Mouse (Mus musculus) cerebellum, postnatal 10 days (tissue): ENCODE data around the gene Spo11.
A peak's percentile ranks its signal among the peaks of the same experiment; 100 is the strongest.

ENCODE experiments used
- DNase-seq, 2 experiments: peaks; one replicate each; pipeline ENCODE4 v3.0.0; 2021; ENCODE audit warnings: mixed read lengths in 2 of 2

The Spo11 gene

DNA sequence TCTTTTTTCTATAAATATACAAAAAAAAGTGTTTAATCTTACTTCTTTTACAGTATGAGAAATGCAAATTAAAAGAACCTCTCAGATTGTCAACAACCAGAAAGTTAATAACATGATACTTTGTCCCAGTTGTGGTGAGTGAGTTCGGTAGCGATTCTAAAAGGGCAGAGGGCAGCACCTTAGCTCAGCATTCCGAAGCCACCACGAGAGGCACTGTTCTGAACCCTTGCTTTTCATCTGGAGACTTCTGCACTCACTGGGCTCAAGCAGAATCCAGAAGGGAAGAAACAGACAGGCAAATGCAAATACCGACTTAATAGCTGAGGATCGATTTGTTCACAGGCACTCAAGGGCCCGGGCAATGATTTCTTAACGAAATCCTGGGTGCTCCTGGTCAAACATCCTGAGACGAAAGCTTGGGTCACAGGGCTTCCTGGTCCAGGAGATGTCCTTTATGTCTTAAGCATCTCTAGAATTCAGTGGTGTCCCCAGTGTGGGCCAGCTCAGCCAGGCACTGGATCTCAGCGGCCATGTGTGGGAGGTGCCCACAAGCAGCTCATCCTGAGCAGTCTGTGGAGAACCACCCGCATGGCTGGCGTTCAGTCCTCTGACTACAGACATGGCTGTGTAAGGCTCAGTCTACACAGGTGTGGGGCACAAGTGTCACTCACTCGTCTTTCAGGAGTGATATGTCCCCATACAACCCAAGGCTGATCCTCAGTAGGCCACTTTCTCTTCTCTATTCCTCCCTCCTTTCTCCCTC, 18.3 kb upstream of the Spo11 start:
- no peak for DNase-seq

GRCm38 (mm10) chr2:172960350-172960749, 17.1 kb upstream of the Spo11 start:
- no peak for DNase-seq

GRCm38 (mm10) chr2:172961211-172961610, 16.3 kb upstream of the Spo11 start:
- no peak for DNase-seq

- no peak for DNase-seq
Measured at GRCm38 (mm10) chr2:172965249-172965648, 12.3 kb upstream of the Spo11 start.

DNA sequence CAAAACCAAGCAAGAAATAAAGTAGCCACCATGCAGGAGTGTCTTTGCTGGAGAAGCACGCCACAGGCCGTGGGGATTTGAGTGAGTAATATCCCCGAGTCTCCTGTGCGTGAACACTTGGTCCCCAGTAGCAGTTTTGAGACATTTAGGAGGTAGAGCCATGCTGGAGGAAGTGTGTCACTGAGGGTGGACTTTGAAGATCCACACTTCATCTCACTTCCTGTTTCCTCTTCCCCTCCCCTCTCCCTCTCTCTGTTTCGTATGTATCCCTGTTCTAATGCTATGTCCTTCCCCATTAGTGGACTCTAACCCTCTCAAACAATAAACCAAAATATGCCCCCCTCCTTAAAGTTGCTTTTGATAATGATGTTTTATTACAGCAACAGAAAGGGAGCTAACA, 11.0 kb upstream of the Spo11 start:
- DNase-seq: no peak

DNA sequence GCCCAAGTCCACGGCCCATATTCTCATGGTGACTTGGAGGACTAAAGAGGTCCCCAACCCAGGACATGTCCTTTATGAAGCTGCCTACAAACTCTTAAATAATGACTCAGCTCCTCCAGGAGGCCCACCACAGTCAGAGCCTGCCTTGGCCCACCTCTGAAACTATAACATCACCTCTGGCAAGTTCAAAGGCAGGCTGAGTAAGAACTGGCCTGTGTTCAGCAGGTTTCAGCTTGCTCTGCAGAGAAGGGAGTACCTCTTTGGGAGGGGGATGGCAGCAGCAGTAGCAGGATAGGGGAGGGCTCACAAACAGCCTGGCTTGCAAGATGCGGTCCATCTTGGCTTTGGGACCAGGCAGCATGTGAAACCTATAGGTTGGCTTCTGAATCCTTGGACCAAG, 5.6 kb upstream of the Spo11 start:
- no peak for DNase-seq

- peak in 1 of 2 experiments; percentile 35 for DNase-seq
Measured at GRCm38 (mm10) chr2:172973806-172974565, 3.5 kb upstream of the Spo11 start.

DNA sequence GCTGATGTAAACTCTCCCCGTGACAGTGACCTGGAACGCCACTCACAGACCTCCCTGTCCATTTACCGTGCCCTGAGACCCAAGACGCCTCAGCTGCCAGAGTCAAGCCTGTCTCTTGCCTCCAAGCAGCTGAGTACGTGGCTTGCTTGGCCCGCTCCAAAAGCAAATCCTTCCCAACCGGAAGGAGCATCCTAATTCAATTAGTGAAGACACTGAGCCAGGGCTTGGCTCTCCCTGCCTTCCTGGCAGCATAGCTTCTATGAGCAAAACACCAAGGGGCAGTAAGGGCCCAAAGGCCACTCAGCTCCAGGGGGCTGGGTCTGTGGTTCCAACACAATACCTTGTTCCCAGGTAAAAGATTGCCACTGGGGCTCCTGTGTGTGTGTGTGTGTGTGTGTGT, 2.8 kb upstream of the Spo11 start:
- DNase-seq: peak; percentile 82 to 84

- no peak for DNase-seq
Measured at GRCm38 (mm10) chr2:172975159-172975558, 2.3 kb upstream of the Spo11 start.

DNA sequence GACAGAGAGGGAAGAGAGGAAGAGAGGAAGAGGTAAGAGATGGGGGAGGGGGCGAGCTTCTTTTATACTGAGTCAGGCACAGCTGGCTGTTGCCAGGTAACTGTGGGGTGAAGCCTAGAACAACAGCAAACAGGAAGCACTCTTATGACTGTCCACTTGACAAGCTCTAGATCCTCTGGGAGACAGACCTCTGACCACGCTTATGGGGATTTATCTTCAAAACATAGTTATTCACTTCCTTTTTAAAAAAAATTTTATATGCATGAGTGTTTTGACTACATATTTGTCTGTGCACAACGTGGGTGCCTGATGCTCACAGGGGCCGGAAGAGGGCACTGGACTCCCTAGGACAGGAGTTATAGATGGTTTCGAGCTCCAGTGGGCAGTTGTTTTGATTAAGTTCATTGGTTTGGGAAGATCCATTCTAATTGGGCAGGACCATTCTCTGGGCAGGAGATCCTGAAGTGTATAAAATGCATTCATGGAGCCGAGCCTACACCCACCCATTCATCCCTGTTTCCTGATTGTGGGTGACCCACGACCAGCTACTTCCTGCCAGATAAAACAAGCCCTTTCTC, 750 bp upstream of the Spo11 start:
- DNase-seq: no peak

DNA sequence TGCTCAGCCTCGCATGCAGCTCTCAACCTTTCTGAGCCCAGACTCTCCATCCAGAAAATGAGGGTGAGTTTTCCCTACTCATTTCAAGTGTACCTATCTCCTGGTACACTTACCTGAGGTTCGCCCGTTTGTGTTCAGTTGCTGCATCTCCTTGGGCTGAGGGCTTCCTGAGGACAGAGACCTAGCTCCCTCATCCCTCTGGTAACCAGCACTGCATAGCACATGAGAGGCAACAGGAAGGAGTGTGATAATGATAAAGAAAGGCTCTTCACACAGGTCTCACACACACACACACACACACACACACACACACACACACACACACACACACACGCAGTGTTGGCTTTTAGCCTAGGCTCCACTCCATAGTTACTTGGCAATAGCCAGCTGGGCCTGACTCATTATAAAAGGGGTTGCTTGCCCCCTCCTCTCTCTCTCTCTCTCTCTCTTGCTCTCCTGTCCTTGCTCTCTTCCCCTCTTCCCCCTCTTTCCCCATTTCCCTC, 682 bp downstream of the Spo11 start:
- DNase-seq: peak; percentile 35 to 36

DNA sequence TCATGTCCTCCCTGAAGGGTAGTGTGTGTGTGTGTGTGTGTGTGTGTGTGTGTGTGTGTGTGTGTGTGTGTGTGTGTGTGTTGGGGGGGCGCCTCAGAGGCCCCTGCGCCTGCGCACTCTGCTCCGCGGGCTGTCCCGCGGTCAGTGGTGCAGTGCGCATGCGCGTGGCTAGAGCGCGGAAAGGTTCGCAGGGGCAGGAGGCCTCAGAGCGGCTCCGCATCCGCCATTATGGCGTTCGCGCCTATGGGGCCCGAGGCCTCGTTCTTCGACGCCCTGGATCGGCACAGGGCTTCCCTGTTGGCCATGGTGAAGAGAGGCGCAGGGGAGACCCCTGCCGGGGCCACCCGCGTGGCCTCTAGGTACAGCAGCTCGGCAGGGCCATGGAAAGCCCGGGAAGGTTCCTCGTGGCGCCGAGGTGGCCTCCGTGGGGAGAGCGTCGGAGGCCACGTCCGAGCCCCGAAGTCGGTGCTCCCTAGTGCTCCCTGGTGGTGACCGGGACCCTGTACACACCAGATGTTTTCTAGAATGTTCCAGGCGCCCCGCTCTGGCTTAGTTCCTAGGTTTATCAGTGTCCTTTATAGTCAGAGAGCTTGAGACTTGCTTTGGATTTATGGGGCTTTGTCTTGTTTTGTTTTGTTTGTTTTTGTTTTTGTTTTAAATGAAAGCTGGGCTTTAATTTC, 2.3 kb downstream of the Spo11 start:
- no peak for DNase-seq

- DNase-seq: no peak
Measured at GRCm38 (mm10) chr2:172982776-172983561, 5.5 kb downstream of the Spo11 start.

DNA sequence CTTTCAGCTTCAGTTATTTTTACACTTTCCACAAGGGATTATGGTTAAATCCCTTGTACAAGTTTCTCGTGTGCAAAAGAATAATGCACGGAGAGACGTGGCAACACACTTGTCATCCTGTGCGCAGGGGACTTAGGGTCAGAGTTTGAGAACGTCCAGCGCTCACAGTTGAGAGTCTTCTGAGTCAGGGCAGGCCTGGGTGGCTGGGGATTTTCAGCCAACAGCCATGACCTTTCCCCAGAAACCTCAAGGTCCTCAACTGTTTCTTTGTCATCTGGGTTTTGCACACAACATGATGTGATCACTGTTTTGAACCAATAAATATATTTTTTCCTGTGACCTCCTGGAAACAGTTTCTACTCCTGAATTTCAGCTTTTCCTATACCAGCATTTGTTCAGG, 12.7 kb downstream of the Spo11 start:
- no peak for DNase-seq

DNA sequence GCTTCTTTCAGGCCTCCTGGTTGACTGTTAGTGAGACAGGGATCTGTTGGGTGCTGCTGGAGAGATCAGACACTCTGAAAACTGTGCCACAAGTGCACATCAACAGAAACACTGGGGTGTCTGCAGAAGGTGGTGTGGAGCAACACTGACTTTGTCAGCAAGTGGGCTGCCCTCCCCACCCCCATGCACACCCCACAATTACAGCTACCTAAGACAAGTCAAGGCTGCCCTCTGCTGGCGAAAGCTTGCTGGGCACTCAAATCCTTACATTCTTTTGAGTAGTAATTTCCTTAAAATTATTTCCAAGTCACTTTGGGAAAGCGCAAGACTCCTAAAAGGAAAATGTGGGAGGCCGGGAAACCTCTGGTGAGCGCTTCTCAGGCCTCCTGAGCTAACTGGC, 18.7 kb downstream of the Spo11 start:
- DNase-seq: peak; percentile 88 to 89

- no peak for DNase-seq
Measured at GRCm38 (mm10) chr2:172997748-172998147, 20.2 kb downstream of the Spo11 start.

DNA sequence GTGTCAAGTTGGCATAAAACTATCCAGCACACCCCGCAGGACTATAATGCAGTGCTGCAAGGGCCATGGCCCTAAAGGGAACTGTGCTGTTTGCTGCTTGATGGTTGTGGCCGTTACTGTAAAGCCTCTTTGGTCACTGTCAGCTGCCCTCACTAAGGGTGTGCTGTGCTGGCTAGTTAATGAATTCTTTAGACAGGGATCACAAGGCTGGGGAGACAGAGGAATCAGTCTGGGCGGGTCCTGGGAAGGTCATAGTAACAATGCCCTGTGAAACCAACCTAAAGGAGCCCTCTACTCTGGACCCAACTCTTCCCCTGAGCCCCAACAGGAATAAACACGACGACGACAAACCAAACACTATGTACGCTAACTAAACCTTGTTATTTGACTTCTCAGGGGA, 21.0 kb downstream of the Spo11 start:
- DNase-seq: no peak

DNA sequence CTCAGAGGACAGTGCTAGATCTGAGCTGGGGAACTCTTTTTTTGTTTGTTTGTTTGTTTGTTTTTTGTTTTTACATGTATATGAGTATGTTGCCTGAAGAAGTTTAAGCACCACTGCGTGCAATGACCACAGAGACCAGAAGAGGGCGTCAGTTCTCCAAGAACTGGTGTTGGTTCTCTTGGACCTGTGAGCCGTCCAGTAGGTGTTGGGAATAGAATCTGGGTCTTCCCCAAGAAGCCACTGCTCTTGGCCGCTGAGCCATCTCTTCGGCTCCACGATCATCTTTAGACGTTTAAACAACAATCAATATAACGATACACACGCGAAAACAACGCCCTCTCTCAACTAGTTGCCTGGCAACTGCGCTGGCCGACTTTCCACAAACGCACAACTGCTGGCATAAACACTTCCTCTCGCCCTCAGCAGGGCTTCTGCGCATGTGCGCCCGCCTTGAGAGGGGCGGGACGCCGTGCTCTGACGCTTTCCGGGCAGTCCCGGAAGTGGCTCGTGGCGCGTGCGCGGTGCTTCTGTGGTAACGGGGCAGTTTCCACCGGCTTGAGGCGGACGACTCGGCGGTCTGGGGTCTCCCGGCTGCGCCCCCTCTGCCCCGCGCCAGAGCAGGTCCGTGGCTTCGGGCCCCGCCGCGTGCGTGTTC, 22.3 kb downstream of the Spo11 start, which contains the start of gene Rae1:
TSS of gene Rae1 (plus strand) at position 488 of the 655 bp plus-strand sequence.
- DNase-seq: peak; percentile 99

- DNase-seq: no peak
Measured at GRCm38 (mm10) chr2:173000285-173000652, 22.8 kb downstream of the Spo11 start.

GRCm38 (mm10) chr2:173000921-173001320, 23.4 kb downstream of the Spo11 start:
- no peak for DNase-seq

DNA sequence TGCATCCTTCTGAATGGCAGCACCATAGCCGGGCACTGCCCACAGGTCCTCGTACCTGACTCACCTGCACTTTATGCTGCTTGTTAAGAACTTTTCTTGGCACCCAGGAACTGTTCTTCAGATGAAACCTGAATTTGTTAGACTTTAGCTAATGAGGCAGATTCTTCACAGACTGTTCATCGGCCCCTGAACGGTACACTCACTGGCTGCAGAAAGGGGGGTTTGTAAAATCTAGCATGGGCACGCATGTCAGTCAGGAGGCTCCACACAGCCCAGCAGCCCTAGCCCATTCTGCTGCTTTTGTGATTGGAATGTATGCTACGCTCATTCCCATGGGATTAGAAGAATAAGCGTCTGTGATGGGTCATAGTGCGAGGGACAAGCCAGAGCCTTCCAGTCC, 26.2 kb downstream of the Spo11 start:
- DNase-seq: no peak

DNA sequence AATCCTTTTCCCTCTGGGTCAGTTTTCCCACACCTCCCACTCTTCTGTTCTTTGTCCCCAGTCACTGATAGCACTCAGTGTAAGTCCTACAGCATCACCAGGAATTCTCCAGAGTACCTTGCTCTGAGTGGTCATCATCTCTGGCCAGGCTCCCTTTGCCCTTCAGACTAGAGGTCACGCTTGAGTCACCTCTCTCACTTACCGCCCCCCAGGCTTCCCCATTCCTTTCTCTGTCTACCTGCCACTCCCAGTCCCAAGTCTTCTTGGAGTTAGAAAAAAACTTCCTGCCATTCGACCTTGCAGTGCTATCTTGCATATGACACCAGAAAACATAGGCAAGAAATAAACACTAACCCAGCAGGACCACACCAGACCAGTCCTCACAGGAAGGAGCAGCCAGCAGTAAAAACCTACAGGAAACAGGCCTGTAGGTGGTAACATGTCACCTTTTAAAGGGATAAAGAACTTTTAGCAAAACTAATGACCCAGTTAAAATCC, 32.8 kb downstream of the Spo11 start:
- DNase-seq: no peak
